Mouse (Mus musculus): Measurements from ENCODE around the gene Gm6685. TPM values are rescaled to one million over a fixed set of nuclear protein-coding genes. Genes with fewer than 3 reads are reported as not detected.

Gm6685 gene
- polyA plus RNA-seq (2015; fragmentation: Illumina TruSeq; extraction: RNeasy Lipid Tissue Mini Kit (QIAGEN cat#74804); ENCODE audit: insufficient read depth, low replicate concordance) = not detected

DNA sequence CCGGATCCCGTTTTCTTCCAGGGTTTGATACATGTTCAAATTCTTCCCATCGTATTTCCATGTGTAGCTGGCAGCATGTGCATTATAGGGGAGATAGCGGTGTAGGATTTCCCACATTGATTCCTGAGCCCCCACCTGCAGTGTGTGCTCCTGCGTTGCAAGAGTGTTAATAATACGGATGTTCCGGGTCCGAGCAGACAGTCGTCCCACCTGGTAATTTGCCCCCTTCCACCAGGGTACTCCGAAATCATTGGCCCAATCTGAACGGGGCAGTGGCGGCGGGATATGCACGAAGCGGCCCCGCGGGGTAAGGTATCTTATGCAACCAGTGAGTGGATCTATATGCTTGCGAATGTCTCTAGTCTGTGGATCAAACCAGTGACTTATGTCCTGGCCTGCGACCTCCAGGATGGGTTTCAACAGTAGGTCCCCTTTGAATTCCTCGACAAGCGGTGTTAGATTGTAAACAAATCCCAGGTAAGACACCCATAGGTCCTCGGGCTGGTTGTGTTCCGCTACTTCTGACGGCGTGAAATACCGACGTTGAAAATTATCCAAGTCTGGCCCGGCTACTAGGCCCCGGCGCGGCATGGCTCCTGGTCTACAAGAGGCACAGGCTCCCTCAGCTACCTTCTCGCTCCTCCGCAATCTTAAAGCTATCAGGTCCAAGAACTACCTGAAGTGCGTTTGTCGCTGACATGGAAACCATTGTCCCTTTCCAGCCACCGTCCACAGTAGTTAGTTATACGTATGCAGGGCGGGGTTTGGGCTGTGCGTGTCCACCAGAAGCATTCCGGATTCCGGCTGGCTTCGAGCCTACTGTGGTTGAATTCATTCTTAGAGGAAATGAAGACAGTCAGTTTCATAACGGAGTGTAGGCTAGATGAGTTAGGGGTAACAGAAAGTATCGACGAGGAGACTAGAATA, at the start of gene Gm6685:
Gm6685 (minus strand) TSS at position 644 of the 927 bp plus-strand sequence.

Other genes starting within 250 kb of the Gm6685 start
- gene Ccdc85a, start 244.5 kb upstream of the Gm6685 start, polyA plus RNA-seq (2015; fragmentation: Illumina TruSeq; extraction: RNeasy Lipid Tissue Mini Kit (QIAGEN cat#74804); ENCODE audit: insufficient read depth, low replicate concordance) = 0.36 TPM

All from spleen, adult 10 weeks (tissue).